Mouse (Mus musculus) cerebellum, adult 9-10 months (tissue): ENCODE measurements around the gene Nek6.

Experiments used
- DNase-seq: peaks from one replicate; pipeline ENCODE4 v3.0.0; 2022

Nek6 gene

DNA sequence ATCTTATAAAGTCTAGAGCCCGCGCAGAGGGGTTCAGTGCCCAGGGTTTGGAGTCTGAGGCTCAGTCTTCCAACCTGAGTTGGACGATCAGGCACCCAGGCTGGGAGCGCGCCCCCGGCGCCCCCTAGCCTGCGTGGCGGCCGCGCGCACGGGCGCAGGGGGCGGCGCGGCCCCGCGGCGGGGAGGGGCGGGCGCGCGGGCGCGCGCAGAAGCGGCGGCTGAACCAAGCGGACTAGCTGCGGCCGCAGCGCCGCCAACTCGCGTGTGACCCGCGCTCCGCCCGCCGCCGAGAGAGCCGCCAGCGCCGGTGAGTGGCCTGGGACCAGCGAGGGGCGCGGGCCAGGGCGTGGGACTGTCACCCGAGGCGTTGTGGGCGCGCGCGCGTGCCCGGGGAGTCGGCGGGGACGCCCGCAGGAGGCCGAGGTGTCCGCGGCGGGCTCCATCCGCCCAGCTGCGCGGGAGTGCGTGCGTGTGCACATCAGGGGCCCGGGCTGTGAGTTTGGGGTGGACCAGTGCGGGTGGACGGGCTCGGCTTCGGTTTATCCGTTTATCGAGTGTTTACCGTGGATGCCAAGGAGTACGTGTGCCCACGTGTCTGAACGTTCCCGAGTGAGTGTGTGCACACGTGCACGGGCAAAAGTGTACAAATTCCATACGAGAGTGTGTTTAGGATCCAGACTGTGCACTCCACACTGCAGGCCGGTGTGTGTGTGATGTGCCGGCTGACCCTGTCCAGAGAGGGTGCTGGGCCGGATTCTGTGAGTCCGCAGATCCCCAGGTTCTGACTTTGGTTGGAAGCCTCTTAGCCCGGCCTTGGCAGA lies at the start of gene Nek6:
Gene Nek6 (plus strand): TSS at position 157 of the 821 bp plus-strand sequence.
- DNase-seq = peak; percentile 62

DNA sequence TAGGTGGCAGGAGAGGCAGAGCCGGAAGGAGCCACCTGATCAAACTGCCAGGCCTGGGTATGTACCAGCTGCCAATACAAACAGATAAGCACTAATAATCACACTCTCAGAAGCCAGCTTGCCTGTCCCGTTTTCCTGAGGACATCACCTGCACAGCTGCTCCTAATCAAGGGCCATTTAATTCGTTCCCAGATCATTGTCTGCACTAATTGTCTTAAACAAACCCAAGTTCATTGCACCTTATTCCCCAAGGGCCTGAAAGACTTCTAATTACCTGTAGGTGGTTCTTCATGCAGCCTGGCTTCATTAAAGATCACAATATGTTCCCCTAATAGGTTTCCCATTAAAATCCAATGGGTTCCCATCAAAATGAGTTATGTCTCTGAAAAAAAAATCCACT lies 49.1 kb upstream of the Nek6 start:
- DNase-seq = no peak

DNA sequence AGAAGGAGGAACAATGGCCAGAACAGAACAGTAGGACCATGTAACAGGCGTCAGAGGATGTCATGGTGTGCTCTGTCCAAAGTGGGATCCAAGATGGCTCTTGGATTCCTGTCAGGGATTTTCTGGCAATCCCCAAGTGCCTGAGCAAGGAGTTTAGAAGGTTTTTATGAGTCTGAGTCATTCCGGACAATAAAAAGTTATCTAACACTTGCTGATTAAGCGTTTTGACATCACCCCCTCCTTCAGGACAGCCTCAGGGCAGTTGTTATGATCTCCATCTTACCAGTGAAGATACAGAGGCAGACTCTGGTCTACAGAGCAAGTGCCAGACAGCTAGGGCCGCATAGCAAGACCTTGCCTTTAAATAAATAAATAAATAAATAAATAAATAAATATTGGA lies 42.6 kb upstream of the Nek6 start:
- DNase-seq = no peak

DNA sequence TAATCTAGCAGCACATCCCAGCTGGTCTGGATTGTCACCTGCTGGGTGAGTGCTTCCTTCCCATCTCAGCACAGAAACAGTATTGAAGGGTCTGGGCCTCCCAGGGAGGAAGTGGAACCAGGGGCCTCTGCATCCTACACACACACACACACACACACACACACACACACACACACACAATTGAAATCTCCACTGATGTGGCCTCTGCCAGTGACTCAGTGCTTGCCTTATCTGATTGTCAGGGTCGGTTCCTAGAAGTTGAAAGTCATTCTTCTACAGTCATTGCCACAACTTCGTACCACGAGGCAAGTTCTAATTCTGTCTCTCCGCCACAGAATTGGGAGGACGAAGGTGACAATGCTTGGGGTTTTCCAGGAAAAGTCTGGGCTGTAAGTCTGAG lies 39.7 kb upstream of the Nek6 start:
- DNase-seq = no peak

DNA sequence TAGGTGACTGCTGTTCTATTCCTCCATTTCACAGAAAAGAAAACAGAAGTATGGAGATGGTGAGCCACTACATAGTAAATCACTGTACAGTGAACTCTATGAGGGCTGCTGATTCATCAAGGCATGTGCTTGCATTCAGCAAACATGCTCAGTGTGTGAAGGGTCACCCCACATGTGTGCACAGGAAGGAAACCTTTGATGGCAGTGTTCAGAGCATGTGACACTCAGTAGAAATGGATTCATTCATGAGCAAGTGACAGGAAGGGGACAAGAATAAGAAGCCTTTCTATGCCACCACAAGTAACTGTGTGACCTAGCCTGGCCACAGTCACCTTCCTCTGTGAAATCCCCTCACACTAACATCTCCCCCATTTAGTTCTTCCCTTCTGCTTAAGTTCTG lies 38.6 kb upstream of the Nek6 start:
- DNase-seq = no peak

DNA sequence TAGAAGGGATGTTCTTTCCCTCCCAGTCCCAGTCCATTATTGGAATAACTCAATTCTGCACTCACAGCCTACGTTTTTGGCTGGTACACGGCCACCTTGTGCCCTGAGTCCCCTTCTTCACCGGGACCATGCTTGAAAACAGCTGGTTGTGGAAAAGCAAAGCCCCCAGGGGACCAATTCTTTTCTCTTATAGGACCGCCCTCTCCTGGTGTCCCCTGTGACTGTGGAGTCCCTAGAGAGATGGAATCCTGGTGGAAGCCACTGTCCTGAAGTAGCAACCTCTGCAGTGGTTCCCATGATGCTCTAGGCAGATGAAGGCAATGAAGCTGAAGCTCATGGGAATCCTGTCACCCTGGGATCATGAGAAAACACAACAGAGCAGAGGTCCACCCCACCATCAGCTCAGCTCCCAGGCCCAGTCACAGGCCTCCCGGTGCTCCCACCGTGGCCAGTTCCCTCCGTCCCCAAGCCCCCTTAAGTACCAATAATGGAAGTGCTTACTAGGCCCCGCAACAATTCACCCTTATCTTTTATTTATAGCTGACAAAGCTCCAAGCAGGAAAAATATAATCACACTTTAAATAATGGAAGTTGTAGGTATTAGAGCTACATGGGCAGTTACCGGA lies 34.5 kb upstream of the Nek6 start:
- no peak for DNase-seq

DNA sequence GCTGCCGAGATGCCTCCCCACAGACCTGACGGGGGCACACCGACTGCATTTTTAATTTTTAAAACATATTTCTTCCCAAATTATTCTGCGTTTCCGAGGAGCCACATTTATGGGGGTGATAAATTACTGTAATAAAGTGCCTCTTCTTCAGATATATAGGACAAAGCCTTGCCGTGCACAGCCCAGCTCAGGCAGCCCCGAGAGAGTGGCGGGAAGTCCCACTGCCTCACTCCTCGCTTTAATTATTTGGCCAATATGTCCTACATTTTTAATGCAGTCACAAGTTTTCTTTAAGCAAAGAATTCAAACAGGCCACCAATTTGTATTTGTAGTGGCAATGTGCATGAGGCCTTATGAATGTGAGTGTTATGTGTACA lies 34.0 kb upstream of the Nek6 start:
- DNase-seq = no peak

DNA sequence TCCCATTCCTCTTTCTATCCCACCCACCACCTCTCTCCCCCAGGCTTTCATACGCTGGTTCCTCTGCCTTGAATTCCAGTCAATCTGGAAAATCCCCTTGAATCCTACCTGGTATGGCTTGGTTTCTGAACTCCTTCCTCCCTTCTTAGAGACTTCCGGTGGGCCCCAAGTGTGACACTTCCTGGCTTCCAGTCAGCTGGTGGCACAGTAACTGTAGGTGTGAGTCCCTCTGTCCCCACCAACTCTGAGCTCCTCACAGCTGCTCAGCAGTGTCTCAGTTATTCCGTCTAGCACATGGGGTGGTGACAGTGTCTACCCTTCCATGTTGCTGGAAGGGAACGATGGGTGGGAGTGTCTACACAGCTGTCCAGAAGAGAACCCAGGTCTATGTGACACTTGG lies 32.8 kb upstream of the Nek6 start:
- DNase-seq = no peak

DNA sequence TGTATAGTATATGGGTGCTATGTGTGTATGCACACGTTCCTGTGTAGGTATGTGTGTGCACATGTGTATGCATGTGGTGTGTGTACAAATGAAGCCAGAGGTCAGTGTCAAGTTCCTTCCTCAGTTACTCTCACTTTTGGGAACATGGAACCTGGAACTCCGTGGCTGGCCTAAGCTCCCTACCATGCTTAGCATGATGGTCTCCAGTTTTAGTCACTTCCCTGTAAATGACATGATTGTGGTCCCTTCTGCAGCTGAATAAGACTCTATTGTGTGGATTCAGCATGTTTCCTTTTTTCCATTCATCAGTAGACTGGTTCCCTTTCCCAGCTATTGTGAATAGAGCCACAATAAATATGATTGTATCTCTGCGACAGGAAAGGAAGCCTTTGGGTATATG lies 31.9 kb upstream of the Nek6 start:
- DNase-seq = no peak

DNA sequence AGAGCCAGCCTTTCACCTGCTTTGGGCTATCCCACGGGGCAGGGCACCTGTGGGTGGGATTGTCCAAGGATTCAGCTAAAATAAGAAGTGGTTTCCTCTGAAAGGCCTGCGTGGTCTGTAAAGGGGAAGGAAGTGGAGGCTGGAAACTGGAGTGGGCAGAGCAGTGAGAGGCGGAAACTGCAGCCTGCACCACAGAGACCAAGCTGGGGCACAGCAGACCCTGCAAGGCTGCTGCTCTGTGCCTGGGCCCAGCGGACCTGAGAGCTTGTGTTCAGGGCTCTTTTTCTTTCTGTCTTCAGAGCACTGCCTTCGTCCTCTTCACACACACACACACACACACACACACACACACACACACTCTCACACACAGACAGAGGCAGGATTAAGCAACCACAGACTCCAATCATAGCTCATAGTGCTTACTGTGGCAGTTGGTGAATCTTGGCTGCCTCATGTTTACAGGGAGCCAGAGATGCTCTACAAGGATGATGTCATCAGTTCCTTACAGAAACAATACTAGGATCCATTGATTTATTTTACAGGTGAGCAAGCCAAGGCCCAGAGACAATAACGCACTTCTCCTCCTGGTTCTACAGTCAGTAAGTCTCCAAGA lies 30.2 kb upstream of the Nek6 start:
- no peak for DNase-seq

DNA sequence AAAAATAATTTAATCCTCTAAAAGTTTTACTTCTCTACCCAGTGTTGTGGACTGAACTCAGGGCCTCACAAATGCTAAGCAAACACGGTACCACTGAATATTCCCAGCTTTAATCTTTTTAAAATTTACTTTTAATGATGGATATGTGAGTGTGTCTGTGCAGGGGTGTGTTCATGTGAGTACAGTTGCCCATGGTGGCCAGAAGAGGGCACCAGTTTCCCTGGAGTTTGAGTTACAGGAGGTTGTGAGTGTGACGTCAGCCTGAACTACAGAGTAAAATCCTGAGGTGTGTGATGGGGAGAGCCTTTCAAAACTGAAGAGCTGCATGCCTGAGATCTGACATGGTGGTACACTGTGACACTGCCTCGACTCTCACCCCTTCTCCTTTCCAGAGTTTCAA lies 29.3 kb upstream of the Nek6 start:
- DNase-seq = no peak

DNA sequence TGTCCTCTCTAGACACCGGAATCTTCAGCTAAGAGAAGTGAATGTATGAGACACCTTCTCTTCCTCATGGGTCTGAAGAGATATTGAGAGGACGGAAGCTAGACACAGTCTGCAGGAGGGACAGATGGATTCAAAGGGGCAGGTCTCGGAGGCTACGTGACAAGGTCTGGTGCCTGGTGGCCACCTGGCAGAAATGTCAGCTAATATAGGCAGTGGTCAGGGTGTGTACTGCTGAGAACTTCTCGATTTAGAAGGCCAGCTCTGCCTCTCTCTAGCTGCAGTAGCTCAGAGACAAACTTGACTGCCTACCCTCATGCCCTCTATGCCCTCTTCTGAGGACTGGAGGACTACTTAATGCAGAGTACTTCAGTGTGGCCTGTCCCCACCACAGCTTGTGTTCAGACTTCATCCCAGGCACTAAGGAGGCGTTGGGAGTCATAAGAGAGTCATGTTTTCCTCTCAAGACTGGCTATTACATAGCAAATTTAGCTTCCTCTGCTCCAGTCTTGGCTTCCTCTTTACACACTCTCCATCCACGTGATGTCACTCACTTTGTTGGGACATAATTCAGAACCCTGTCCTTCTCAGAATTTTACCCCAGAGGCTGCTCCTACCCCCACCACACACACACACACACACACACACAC lies 28.3 kb upstream of the Nek6 start:
- DNase-seq = no peak

DNA sequence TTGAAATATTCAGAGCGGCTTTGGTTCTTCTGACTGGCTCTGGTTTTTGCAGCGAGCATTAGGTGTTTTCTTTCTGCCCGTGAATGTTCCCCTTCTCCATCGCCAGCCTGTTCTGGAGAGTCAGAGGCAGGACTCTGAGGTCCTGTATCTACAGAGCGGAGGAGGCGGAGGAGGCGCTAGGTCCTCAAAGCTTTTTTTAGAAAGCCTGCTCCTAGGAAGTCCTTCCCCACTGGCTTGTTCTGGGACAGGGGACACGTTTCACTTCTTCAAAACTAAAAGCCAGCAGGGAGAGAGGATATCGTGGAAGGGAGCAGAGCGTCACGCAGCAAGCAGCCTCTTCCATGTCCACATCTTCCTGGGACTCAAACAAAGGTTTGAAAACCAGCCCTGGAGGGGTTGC lies 26.9 kb upstream of the Nek6 start:
- no peak for DNase-seq

DNA sequence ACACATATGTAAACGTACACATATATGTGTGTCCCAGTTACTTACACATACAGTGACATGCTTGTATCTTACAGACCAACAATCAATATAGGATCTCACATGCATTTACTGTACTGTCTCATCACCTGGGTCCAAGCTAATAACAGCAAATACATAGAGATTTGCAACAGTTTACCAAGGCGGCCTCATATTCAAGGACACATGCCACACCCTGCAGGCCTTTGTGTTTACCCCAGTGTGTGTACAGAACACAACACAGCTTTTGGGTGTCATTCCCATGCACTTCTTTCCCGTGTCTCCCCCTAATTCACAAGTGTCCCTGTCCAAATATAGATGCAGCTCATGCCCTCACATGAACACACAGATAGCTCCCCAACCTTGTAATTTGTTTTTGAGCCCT lies 26.0 kb upstream of the Nek6 start:
- no peak for DNase-seq

DNA sequence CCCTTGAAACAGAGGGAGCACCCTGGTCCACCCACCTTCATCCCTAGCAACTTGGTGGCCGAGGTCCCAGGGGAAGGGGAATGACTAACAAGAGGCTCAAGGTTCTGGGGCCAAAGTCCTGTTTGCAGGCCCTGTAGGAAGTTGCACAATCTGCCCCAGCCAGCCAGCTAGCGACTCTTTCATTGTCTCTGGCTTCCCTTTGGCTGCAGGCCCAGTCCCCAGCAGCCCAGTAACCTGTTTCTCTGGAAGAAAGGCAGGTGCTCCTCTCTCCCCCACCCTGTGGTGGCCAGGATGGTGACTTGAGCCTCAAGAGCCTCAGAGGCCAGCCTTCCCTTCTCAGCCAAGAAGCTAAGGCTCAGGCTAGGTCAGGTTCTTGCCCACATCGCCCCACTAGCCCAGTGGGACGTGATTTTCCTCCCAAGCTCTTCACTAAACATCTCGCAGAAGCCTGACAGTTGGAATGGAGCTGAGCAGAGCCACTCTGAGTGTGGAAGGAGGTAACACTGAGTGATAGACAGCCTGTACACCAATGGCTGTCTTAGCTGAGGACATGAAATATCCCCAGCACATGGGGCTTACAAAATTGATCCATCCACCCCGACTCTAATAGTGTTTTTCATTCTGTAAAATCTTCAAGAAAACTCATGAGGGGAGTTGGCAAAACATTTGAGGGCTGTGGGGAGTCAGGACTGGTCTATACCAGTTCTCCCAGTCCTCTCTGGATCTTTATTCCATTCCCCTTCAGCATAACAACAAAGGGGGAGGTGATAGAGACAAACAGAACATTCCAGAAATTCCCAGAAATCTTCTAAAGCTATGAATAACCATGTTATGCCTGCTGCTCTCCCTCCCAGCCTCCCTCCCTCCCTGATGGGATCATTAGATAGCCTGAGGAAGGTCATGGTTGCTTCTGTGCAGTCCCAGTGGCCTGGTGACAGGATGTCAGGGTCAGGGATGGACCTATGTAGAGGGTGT lies 25.2 kb upstream of the Nek6 start:
- peak; percentile 80 for DNase-seq

DNA sequence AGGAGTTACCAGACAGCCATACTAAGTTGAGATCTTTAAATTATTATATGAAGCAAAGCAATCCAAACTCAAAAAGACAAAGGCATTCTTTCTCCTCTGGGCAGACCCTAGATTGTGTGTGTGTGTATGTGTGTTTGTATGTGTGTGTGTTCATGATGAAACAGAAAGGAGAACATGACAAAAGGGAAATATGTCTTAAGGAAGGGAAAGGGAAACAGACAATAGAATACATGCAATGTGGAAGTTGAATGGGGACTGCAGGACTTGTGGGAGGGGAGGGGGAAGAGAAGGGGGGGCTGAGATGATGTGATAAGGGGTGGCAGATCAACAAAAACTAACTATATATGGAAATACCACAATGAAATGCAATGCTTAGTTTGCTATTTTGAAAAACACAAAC lies 13.8 kb upstream of the Nek6 start:
- no peak for DNase-seq

DNA sequence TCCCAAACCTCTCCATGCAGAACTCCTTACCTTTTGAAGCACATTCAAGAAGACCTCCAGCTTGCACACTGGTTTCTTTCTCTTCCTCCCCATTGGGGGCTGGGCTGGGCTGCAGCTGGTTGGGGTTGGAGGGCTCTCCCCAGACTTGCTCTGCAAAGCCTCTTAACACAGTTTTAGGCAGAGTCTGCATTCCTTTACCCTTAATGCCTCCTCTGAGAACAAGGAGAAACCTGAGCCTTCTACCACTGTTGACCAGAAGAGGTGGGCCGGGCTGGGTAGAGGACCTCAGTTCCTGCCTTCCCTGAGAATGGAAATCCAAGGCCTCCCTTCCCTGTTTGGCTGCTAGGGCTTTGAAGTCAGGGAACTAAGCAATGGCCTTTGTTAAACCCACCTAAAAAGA lies 9.8 kb upstream of the Nek6 start:
- no peak for DNase-seq

DNA sequence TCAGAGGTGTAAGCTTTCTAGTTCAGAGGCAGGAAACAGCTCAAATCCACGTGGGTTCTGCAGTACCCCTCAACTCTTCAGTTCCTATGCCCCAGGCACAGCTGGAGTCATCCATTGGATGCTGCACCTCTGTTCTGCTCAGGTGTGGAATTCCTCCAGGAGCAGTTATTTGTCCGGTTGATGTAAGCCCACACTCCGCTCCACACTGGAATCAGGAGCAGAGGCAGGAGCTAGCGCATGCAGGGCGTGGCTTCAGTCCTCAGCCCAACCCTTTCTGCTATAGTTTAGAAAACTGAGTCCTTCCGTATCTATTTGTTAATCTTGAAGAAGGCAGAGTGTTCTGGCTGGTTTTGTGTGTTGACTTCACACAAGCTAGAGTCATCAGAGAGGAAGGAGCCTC lies 9.3 kb upstream of the Nek6 start:
- no peak for DNase-seq

DNA sequence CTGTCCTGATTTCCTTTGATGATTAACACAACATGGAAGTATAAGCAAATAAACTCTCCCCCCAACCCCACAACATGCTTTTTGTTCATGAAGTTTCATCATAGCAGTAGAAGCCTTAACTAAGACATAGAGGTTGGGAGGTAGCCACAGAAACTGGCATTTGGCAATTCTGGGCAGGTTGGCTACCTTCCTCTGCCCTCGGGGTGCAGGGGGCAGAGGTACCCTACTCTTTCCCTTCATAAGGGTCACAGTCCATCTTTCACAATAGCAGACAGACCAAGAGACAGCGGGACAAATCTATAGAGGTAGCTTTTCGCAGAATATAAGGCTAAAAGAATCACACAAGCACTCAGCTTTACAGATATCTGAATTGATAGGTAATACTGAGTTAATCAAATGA lies 8.7 kb upstream of the Nek6 start:
- DNase-seq = no peak

DNA sequence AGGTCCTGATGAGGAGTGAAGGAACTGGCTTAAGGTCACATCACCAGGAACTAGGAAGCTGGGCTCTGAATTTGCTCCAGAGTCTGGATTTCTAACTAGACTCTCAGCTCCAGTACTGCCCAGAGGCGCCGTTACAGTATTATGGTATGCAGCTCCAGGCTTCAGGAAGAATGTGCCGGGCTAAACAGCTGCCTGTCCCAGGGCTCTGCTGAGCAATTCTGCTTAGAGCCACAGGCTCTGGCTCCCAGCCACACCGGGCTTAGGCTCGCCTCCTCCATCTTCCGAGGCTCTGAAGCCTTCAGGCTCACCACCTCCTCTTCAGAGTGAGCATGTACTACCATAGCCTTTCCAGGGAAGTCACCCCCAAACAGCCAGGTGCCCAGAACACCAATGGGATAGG lies 7.1 kb upstream of the Nek6 start:
- DNase-seq = no peak

DNA sequence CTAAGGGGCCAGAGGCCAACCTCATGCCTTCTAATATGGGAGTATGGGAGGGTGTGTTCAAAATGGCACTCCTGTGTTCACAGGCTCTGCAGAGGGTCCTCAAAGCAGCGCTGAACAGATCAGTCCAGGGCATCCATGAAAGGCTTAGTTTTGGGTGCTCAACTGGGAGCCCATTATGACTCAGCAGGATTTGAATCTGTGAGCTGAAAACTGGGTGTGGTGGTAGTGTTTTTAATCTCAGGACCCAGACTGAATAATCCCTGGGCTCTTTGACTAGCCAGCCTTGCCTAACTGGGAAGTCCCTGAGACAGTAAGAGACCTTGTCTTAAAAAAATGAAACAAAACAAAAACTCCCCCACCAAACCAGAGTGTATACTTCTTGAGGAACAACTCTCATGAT lies 4.3 kb upstream of the Nek6 start:
- DNase-seq = no peak

DNA sequence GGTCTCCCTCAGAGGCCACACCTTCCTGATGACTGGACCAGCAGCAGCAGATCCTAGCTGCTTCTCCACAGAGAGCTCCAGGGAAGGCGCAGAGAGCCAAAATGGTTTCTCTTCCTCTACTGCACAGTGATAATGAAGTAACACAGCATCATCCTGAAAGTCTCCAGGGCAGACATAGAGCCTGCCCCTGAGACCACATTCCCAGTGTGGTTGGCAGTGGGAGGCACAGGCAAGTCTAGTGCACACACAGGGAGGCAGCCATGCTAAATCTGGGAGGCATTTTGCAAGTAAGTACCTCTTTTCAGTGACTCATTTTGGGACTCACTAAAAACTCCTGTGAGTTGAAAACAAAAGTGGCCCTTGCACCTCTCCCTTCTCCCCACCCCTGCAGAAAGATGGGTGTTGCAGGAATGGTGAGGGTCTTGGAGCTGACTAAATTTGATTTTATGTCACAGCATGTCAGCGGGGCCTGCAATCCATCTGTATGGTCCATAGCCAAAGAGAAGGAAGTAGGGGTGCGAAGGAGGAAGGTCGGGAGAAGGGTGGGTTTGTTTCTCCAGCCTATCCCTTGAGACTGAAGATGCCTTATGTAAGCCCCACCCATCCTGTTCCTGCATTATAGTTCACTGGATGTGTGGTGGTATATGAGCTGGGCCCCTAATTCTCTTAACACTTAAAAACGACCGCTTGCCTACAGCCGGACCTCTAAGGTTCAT lies 2.3 kb upstream of the Nek6 start:
- no peak for DNase-seq
